Mouse (Mus musculus): Measurements from ENCODE around the gene Cramp1l. TPM values are rescaled to one million over a fixed set of nuclear protein-coding genes. Genes with fewer than 3 reads are reported as not detected.

Gene Cramp1l
- 3.8 TPM for polyA plus RNA-seq (2014; fragmentation: Illumina TruSeq; extraction: RNeasy Lipid Tissue Mini Kit (QIAGEN cat#74804); ENCODE audit: low read depth, low replicate concordance)

GRCm38 (mm10) chr17:25015655-25016291 is at the start of gene Cramp1l, which contains the start of gene Ift140:
Gene Cramp1l, minus strand, starts transcription at chr17:25015788.
Gene Ift140, plus strand, starts transcription at chr17:25016085.

GRCm38 (mm10) chr17:24960135-24960851 is 55.3 kb downstream of the Cramp1l start, which contains the start of gene Jpt2:
Gene Jpt2, minus strand, starts transcription at chr17:24960689.

GRCm38 (mm10) chr17:24936259-24937237 is 79.0 kb downstream of the Cramp1l start, which contains the start of gene Mapk8ip3:
Gene Mapk8ip3, minus strand, starts transcription at chr17:24936977.

Other genes with a start within 250 kb of the Cramp1l start
- 22.4 TPM for gene Meiob, start 211.5 kb downstream of the Cramp1l start, polyA plus RNA-seq (2014; fragmentation: Illumina TruSeq; extraction: RNeasy Lipid Tissue Mini Kit (QIAGEN cat#74804); ENCODE audit: low read depth, low replicate concordance)
- 123 TPM for gene Hagh, start 175.6 kb downstream of the Cramp1l start, polyA plus RNA-seq (2014; fragmentation: Illumina TruSeq; extraction: RNeasy Lipid Tissue Mini Kit (QIAGEN cat#74804); ENCODE audit: low read depth, low replicate concordance)
- gene Fahd1, start 165.4 kb downstream of the Cramp1l start, polyA plus RNA-seq (2014; fragmentation: Illumina TruSeq; extraction: RNeasy Lipid Tissue Mini Kit (QIAGEN cat#74804); ENCODE audit: low read depth, low replicate concordance), result 116 TPM
- gene Igfals, start 149.8 kb downstream of the Cramp1l start, polyA plus RNA-seq (2014; fragmentation: Illumina TruSeq; extraction: RNeasy Lipid Tissue Mini Kit (QIAGEN cat#74804); ENCODE audit: low read depth, low replicate concordance), result 3.5 TPM
- gene Nubp2, start 129.4 kb downstream of the Cramp1l start, polyA plus RNA-seq (2014; fragmentation: Illumina TruSeq; extraction: RNeasy Lipid Tissue Mini Kit (QIAGEN cat#74804); ENCODE audit: low read depth, low replicate concordance), result 4.6 TPM
- gene Spsb3, start 129.1 kb downstream of the Cramp1l start, polyA plus RNA-seq (2014; fragmentation: Illumina TruSeq; extraction: RNeasy Lipid Tissue Mini Kit (QIAGEN cat#74804); ENCODE audit: low read depth, low replicate concordance), result not detected
- 1.8 TPM for gene Eme2, start 120.7 kb downstream of the Cramp1l start, polyA plus RNA-seq (2014; fragmentation: Illumina TruSeq; extraction: RNeasy Lipid Tissue Mini Kit (QIAGEN cat#74804); ENCODE audit: low read depth, low replicate concordance)
- gene Mrps34, start 120.7 kb downstream of the Cramp1l start, polyA plus RNA-seq (2014; fragmentation: Illumina TruSeq; extraction: RNeasy Lipid Tissue Mini Kit (QIAGEN cat#74804); ENCODE audit: low read depth, low replicate concordance), result 3.6 TPM
- 4.9 TPM for gene Nme3, start 119.3 kb downstream of the Cramp1l start, polyA plus RNA-seq (2014; fragmentation: Illumina TruSeq; extraction: RNeasy Lipid Tissue Mini Kit (QIAGEN cat#74804); ENCODE audit: low read depth, low replicate concordance)
- 2.4 TPM for gene Mapk8ip3, start 78.8 kb downstream of the Cramp1l start, polyA plus RNA-seq (2014; fragmentation: Illumina TruSeq; extraction: RNeasy Lipid Tissue Mini Kit (QIAGEN cat#74804); ENCODE audit: low read depth, low replicate concordance)
- gene Jpt2, start 55.1 kb downstream of the Cramp1l start, polyA plus RNA-seq (2014; fragmentation: Illumina TruSeq; extraction: RNeasy Lipid Tissue Mini Kit (QIAGEN cat#74804); ENCODE audit: low read depth, low replicate concordance), result 34.7 TPM
- gene Ift140, start 297 bp upstream of the Cramp1l start, polyA plus RNA-seq (2014; fragmentation: Illumina TruSeq; extraction: RNeasy Lipid Tissue Mini Kit (QIAGEN cat#74804); ENCODE audit: low read depth, low replicate concordance), result 1.5 TPM
- 4.9 TPM for gene Tmem204, start 67.8 kb upstream of the Cramp1l start, polyA plus RNA-seq (2014; fragmentation: Illumina TruSeq; extraction: RNeasy Lipid Tissue Mini Kit (QIAGEN cat#74804); ENCODE audit: low read depth, low replicate concordance)
- 0.85 TPM for gene Telo2, start 100.2 kb upstream of the Cramp1l start, polyA plus RNA-seq (2014; fragmentation: Illumina TruSeq; extraction: RNeasy Lipid Tissue Mini Kit (QIAGEN cat#74804); ENCODE audit: low read depth, low replicate concordance)
- gene Ptx4, start 105.0 kb upstream of the Cramp1l start, polyA plus RNA-seq (2014; fragmentation: Illumina TruSeq; extraction: RNeasy Lipid Tissue Mini Kit (QIAGEN cat#74804); ENCODE audit: low read depth, low replicate concordance), result not detected
- gene Clcn7, start 117.6 kb upstream of the Cramp1l start, polyA plus RNA-seq (2014; fragmentation: Illumina TruSeq; extraction: RNeasy Lipid Tissue Mini Kit (QIAGEN cat#74804); ENCODE audit: low read depth, low replicate concordance), result 4.5 TPM
- gene Ccdc154, start 146.7 kb upstream of the Cramp1l start, polyA plus RNA-seq (2014; fragmentation: Illumina TruSeq; extraction: RNeasy Lipid Tissue Mini Kit (QIAGEN cat#74804); ENCODE audit: low read depth, low replicate concordance), result not detected
- gene Gm38655, start 159.7 kb upstream of the Cramp1l start, polyA plus RNA-seq (2014; fragmentation: Illumina TruSeq; extraction: RNeasy Lipid Tissue Mini Kit (QIAGEN cat#74804); ENCODE audit: low read depth, low replicate concordance), result not detected
- gene BC003965, start 168.8 kb upstream of the Cramp1l start, polyA plus RNA-seq (2014; fragmentation: Illumina TruSeq; extraction: RNeasy Lipid Tissue Mini Kit (QIAGEN cat#74804); ENCODE audit: low read depth, low replicate concordance), result 10.1 TPM
- gene Unkl, start 172.6 kb upstream of the Cramp1l start, polyA plus RNA-seq (2014; fragmentation: Illumina TruSeq; extraction: RNeasy Lipid Tissue Mini Kit (QIAGEN cat#74804); ENCODE audit: low read depth, low replicate concordance), result 14.5 TPM
- 11.4 TPM for gene Gnptg, start 224.3 kb upstream of the Cramp1l start, polyA plus RNA-seq (2014; fragmentation: Illumina TruSeq; extraction: RNeasy Lipid Tissue Mini Kit (QIAGEN cat#74804); ENCODE audit: low read depth, low replicate concordance)
- gene Tsr3, start 224.4 kb upstream of the Cramp1l start, polyA plus RNA-seq (2014; fragmentation: Illumina TruSeq; extraction: RNeasy Lipid Tissue Mini Kit (QIAGEN cat#74804); ENCODE audit: low read depth, low replicate concordance), result 5.3 TPM
- gene Baiap3, start 240.6 kb upstream of the Cramp1l start, polyA plus RNA-seq (2014; fragmentation: Illumina TruSeq; extraction: RNeasy Lipid Tissue Mini Kit (QIAGEN cat#74804); ENCODE audit: low read depth, low replicate concordance), result not detected

All from liver, adult 10 weeks (tissue).